Mouse (Mus musculus) G1E (cell line): ENCODE results near the gene Gimap9.

ENCODE experiments used
- CTCF ChIP-seq: IDR thresholded peaks from 2 replicates; pipeline ENCODE4 v1.5.1; 2012; ENCODE audit warnings: low read depth, low read length, inconsistent platforms, mixed read lengths
- GATA1 ChIP-seq: IDR thresholded peaks from 2 replicates; pipeline ENCODE4 v1.6.1; 2012; ENCODE audit warnings: borderline replicate concordance, low read length, inconsistent platforms, mixed read lengths
- GATA2 ChIP-seq: IDR thresholded peaks from 2 replicates; pipeline ENCODE4 v1.6.1; 2012; ENCODE audit warnings: low read depth, low read length, inconsistent platforms, borderline replicate concordance
- POLR2AphosphoS5 ChIP-seq: IDR thresholded peaks from 2 replicates; pipeline ENCODE4 v1.6.1; 2012; ENCODE audit warnings: low read depth, low read length, inconsistent platforms; ENCODE audit not compliant: insufficient replicate concordance
- TAL1 ChIP-seq: conservative IDR thresholded peaks from 2 replicates; pipeline ENCODE4 v1.6.1; 2012; ENCODE audit warnings: low read depth, low read length, inconsistent platforms, mixed read lengths

DNA sequence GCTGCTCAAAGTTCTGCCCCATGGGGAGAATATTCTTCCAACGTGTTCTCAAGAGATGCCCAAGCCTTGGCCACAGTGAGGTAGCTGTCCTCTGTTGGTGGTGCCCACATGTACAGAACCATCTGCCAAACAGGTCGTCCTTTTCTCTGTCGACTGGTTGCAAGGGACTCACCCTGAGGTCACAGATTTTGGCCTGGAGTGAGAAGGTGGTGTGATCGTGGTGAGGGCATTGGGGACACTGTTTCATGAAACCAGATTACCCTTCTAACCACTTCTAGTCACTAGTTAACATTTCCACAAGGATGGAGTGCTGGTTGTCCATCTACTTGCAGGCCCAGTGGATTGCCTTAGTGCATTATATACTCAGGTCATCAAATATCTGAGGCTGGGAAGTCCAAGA lies 27.1 kb upstream of the Gimap9 start:
- TF ChIP-seq CTCF, result no peak
- TF ChIP-seq TAL1, result no peak
- no peak for TF ChIP-seq GATA1
- TF ChIP-seq POLR2AphosphoS5, result no peak
- TF ChIP-seq GATA2, result no peak
